Mouse (Mus musculus) frontal cortex, postnatal 14 days (tissue): ENCODE data around the gene Nfix.
A peak's percentile ranks its signal among the peaks of the same experiment; 100 is the strongest.

Experiments used
- DNase-seq, 2 experiments: peaks; one replicate each; pipeline ENCODE4 v3.0.0; 2022; ENCODE audit warnings: low spot score in 2 of 2

The Nfix gene

GRCm38 (mm10) chr8:84668081-84668480 is 132.1 kb downstream of the Nfix start:
- no peak for DNase-seq

GRCm38 (mm10) chr8:84665385-84665893 is 134.7 kb downstream of the Nfix start:
- no peak for DNase-seq

GRCm38 (mm10) chr8:84664566-84665384 is 135.4 kb downstream of the Nfix start:
- DNase-seq: peak; percentile 76 to 79

- DNase-seq: peak; percentile 94
These were observed 136.4 kb downstream of the Nfix start for GRCm38 (mm10) chr8:84663483-84664327.

- peak; percentile 90 to 91 for DNase-seq
These were observed 137.5 kb downstream of the Nfix start, which contains the start of gene Ier2 for GRCm38 (mm10) chr8:84662581-84663065. Gene Ier2, minus strand, starts transcription at chr8:84662852.

GRCm38 (mm10) chr8:84661961-84662571 is 138.1 kb downstream of the Nfix start:
- peak; percentile 31 to 50 for DNase-seq

- DNase-seq: peak in 1 of 2 experiments; percentile 40
These were observed 138.7 kb downstream of the Nfix start for GRCm38 (mm10) chr8:84661458-84661871.

GRCm38 (mm10) chr8:84660819-84661457 is 139.2 kb downstream of the Nfix start:
- no peak for DNase-seq

- no peak for DNase-seq
These were observed 140.0 kb downstream of the Nfix start for GRCm38 (mm10) chr8:84659936-84660818.

- no peak for DNase-seq
These were observed 141.2 kb downstream of the Nfix start for GRCm38 (mm10) chr8:84658951-84659350.

- DNase-seq: no peak
These were observed 142.5 kb downstream of the Nfix start for GRCm38 (mm10) chr8:84657680-84658079.

GRCm38 (mm10) chr8:84657203-84657602 is 142.9 kb downstream of the Nfix start:
- DNase-seq: no peak

- DNase-seq: no peak
These were observed 143.5 kb downstream of the Nfix start for GRCm38 (mm10) chr8:84656641-84657126.

GRCm38 (mm10) chr8:84656191-84656525 is 144.0 kb downstream of the Nfix start:
- no peak for DNase-seq

GRCm38 (mm10) chr8:84655336-84656190 is 144.6 kb downstream of the Nfix start:
- DNase-seq: no peak

GRCm38 (mm10) chr8:84654597-84654996 is 145.5 kb downstream of the Nfix start:
- DNase-seq: no peak

GRCm38 (mm10) chr8:84653092-84653631 is 147.0 kb downstream of the Nfix start:
- DNase-seq: no peak

- no peak for DNase-seq
These were observed 149.9 kb downstream of the Nfix start for GRCm38 (mm10) chr8:84650213-84650612.
